Mouse (Mus musculus) testis, postnatal 14 days (tissue): ENCODE measurements around the gene Edaradd.
"Not testable (repeated sequence)": the region's sequence is repeated elsewhere in the genome, so short reads cannot be mapped to it uniquely, and the experiment has no call there.

ENCODE experiments used
- DNase-seq: peaks from one replicate; pipeline ENCODE4 v3.0.0; 2021; ENCODE audit warnings: low spot score

Edaradd gene

DNA sequence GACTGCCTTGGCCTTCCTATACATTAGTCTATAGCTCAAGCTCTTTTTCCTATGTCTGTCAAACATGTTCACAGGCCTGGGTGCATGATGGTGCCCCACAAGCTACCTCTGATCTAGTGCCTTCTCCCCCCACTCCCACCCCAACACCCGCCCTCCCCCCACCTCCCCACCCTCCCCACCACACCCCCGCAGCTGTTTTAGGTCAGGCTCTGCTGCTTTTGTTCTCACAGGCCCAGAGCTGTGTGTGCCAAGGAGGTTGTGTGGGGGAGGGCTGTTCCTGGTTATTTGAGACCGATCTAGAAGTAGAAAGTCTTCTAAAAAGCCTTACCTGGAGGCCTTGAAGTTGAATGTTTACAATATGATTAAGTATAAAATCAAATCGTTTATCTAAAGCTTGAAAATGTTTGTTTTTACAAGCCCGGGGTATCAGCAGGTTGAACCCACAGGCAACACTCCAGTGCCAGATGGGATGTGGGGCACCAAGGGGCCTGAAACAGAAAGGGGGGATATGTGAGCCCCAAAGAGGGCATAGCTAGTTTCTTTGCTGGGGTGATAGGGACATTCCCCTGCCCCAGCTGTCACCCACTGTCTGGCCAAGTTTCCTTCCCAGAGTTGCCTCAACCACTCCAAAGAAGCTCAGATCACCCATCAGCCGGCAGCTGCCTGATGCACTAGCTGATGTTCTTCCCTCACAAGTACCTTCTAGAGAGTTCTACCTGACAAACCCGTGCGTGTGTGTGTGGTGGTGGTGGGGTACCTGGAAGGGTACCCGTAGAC is 8.9 kb downstream of the Edaradd start:
- DNase-seq, result no peak

- DNase-seq, result no peak
Measured at GRCm38 (mm10) chr13:12510032-12510431, 10.2 kb downstream of the Edaradd start.

GRCm38 (mm10) chr13:12507426-12507825 is 12.8 kb downstream of the Edaradd start:
- no peak for DNase-seq

GRCm38 (mm10) chr13:12505359-12505758 is 14.9 kb downstream of the Edaradd start:
- DNase-seq, result no peak

GRCm38 (mm10) chr13:12503238-12503751 is 16.9 kb downstream of the Edaradd start:
- DNase-seq, result no peak

- no peak for DNase-seq
Measured at GRCm38 (mm10) chr13:12502665-12503237, 17.5 kb downstream of the Edaradd start.

DNA sequence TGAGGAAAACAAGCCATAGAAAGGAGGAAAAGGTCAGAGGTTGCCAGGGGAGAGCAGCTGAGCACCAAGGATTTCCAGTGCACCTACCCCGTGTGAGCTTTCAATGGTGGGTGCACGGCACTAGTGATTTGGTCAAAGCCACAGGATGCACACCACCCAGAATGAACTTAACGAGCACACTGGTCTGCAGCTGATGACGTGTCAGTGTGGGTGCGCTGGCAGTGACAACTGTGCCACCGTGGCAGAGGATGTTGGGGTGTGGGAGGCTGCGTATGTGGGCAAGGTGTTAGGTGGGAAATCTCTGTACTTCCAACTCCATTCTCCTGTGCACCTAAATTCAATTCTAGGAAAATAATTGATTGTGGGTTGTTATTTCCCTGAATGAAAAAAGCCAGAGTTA is 21.1 kb downstream of the Edaradd start:
- DNase-seq, result no peak

DNA sequence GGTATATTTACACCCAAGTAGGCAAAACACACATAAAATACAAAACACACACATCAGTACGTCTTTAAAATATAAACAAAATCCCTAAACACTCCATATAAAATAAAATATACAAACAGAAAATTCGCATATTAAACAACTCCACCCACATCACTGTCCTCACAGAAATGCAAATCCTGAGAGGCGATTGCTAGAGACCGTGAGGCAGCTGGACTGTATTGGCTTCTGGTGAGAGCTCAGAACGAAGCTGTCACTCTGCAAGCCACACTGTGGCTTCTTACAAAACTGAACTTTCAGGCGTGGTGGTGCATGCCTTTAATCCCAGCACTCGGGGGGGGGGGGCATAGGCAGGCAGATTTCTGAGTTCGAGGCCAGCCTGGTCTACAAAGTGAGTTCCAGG is 22.4 kb downstream of the Edaradd start:
- DNase-seq, result no peak

GRCm38 (mm10) chr13:12494750-12495149 is 25.5 kb downstream of the Edaradd start:
- no peak for DNase-seq

- DNase-seq, result no peak
Measured at GRCm38 (mm10) chr13:12492515-12492914, 27.7 kb downstream of the Edaradd start.

DNA sequence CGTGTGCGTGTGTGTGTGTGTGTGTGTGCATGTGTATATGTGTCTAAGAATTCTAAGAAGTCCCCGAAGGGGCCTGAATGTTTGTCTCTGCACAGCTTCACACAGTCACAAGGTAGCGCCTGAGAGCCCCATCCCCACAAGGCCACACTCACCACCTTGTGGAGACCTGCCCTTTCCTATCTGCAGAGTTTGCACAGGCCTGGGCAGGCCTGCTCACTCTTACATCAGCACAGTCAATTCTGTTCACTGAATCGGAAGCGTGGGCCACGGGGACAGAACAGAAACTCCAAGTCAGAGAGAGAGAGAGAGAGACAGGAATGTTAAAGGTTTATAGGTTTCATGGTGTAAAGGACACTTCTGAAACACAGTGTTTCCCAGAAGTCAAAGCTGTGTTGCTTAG is 34.6 kb downstream of the Edaradd start:
- no peak for DNase-seq

GRCm38 (mm10) chr13:12485197-12485596 is 35.0 kb downstream of the Edaradd start:
- no peak for DNase-seq

- no peak for DNase-seq
Measured at GRCm38 (mm10) chr13:12479802-12480201, 40.4 kb downstream of the Edaradd start.

DNA sequence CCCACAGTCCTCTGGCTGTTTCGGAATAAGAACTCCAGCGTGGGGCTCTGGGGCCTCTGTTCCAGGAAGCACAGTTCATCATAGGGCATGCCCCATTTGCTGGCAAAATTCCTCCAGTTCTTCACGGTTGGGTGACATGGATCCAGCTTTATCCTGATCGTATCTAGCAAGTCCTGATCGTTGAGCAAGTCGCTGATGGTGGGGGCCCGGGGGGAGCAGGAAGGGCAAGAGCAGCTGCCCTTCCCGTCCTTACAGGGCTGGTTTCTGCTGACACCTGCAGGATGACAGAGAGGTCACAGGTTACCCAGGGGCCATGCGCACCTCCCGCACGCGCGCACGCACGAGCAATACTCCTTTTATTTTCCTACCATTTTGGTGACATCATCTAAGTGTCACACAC is 41.9 kb downstream of the Edaradd start:
- DNase-seq, result peak; percentile 21

- DNase-seq, result no peak
Measured at GRCm38 (mm10) chr13:12476886-12477285, 43.4 kb downstream of the Edaradd start.

DNA sequence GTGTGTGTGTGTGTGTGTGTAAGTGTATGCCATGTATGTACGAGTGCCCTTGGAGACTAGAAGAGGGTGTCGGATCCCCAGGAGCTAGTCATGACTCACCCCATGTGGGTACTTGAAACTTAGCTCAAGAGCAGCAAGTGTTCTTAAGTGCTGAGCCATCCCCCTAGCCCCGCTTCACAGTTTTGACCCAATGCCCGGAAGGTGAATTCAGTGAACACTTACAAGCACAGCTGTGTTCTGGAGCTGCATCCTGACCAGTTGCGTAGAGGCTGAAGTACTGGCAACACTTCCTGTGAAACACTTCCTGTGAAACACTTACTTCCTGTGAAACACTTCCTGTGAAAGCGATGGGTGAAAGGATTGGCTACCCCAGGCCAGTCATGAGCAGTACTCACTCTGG is 45.0 kb downstream of the Edaradd start:
- DNase-seq, result no peak

DNA sequence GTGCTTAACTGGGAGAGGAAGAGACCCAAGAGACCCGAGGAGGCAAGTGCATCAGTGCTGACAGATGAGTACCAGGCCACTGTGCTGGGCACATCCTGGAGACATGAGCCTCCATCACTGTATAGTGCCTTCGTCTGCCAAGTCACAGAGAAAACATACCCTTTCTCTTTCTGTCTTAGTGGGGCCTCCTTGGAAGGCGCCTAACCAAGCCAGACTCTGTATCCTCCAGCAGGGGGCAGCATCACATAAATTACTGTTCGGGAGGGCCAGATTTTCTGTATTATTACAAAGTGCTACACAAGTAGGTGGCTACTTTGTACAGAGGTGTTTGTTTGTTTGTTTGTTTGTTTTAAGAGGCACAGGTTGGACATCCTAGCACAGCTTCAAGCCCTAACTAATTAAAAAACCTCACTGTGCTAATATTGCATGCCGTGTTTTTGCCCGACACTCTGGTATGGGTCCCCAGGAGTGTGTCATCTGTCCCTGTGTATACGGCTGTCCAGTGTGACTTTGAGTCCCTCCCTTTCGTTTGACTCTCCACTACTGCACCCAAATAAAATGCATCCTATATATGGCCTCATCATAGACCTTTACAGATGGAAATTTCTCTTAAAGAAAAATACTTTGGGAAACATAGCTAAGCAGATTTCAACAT is 46.4 kb downstream of the Edaradd start:
- DNase-seq, result peak; percentile 42

GRCm38 (mm10) chr13:12468488-12468887 is 51.8 kb downstream of the Edaradd start:
- DNase-seq, result no peak

- DNase-seq, result no peak
Measured at GRCm38 (mm10) chr13:12464844-12465243, 55.4 kb downstream of the Edaradd start, which contains the start of gene Lgals8. TSS of gene Lgals8 (minus strand) at chr13:12464944.

DNA sequence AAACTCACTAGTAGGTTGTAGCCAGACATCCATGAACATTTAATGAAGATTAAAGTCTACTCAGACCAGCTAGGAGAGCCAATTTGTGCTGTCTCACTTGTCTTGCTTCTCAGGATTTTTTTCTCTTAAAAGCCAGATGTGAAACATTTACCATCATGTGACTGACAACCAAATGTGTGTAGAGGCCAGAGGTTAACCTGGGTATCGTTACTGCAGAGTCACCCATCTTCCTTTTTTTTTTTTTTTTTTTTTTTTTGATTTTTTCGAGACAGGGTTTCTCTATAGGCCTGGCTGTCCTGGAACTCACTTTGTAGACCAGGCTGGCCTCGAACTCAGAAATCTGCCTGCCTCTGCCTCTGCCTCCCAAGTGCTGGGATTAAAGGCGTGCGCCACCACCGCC is 56.1 kb downstream of the Edaradd start:
- not testable (repeated sequence) for DNase-seq

DNA sequence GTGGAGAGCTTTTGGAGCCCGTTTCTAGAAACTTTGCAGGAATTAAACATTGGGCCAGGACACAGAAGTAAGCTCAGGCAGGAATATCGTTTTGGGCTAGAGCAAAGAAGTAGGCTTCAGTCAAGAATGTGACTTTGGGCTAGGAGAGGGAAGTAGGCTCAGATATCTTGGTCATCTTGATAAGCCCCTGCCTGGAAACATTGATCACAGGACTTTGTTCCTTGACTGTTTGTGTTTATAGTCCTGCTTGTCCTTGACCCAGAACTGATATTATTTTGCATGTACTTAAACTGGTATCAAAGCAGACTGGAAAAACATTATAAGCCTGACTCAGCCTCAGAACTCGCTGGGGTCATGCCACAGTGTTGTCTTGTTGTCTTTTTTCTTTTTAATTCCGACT is 57.6 kb downstream of the Edaradd start:
- DNase-seq, result no peak

DNA sequence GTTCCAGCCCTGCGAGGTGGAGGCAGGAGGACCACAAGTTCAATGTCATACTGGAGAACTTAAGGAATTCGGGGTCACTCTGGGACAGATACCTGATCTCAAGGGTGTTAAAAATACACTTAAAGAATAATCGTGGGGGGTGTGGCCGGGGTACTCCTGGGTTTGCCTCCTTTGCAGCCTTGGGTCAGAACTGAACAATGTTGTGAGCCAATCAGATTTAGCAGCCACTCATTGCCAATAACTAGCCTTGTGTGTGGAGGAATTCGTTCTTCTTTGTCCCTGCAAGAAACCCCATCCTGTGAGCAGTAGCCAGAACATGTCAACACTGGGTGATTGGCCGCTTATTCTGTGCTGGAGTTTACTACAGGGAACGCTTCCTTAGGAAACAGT is 58.5 kb downstream of the Edaradd start:
- peak; percentile 24 for DNase-seq
